Mouse (Mus musculus) liver, embryonic 15.5 days (tissue): Measurements from ENCODE around the gene Jade2. TPM values are rescaled to one million over a fixed set of nuclear protein-coding genes. Genes with fewer than 3 reads are reported as not detected.

Experiments used
- ATAC-seq: fragments of 200-750 bp; cut with Nextera tagmentation; 2 replicates; pipeline ENCODE4 v1.8.0; 2017; ENCODE audit warnings: moderate number of reproducible peaks, mild to moderate bottlenecking, moderate library complexity; ENCODE audit not compliant: insufficient read depth
- H3K27ac ChIP-seq: fragments of 300-500 bp; sonication (generic); replicated peaks from 2 replicates; pipeline ENCODE4 v1.5.1; 2015; ENCODE audit warnings: mild to moderate bottlenecking, inconsistent platforms
- H3K27me3 ChIP-seq: fragments of 300-500 bp; sonication (generic); 2 replicates; pipeline ENCODE4 v1.6.1; 2015; ENCODE audit warnings: mild to moderate bottlenecking, inconsistent platforms
- H3K36me3 ChIP-seq: fragments of 300-500 bp; sonication (generic); replicated peaks from 2 replicates; pipeline ENCODE4 v1.6.1; 2015; ENCODE audit warnings: moderate library complexity, mild to moderate bottlenecking, inconsistent platforms
- H3K4me1 ChIP-seq: fragments of 300-500 bp; sonication (generic); replicated peaks from 2 replicates; pipeline ENCODE4 v1.6.1; 2015; ENCODE audit warnings: inconsistent platforms
- H3K4me2 ChIP-seq: fragments of 300-500 bp; sonication (generic); 2 replicates; pipeline ENCODE4 v1.6.1; 2015; ENCODE audit warnings: moderate library complexity, mild to moderate bottlenecking, inconsistent platforms
- H3K4me3 ChIP-seq: fragments of 300-500 bp; sonication (generic); replicated peaks from 2 replicates; pipeline ENCODE4 v1.5.1; 2015; ENCODE audit warnings: mild to moderate bottlenecking, inconsistent platforms
- H3K9ac ChIP-seq: fragments of 300-500 bp; sonication (generic); 2 replicates; pipeline ENCODE4 v1.6.1; 2015; ENCODE audit warnings: moderate library complexity, mild to moderate bottlenecking, inconsistent platforms
- H3K9me3 ChIP-seq: fragments of 300-500 bp; sonication (generic); replicated peaks from 2 replicates; pipeline ENCODE4 v1.6.1; 2016; ENCODE audit warnings: inconsistent platforms
- WGBS: fragments of 180-500 bp; shearing (Covaris S2); methylation state at CpG from one replicate; pipeline ENCODE4 v1.1.7; 2015; ENCODE audit warnings: mixed read lengths; ENCODE audit not compliant: insufficient replicate concordance; 5-methylcytosine and 5-hydroxymethylcytosine counted together
- polyA plus RNA-seq: library from polyadenylated mRNA; unstranded; fragments of >200 nt; fragmentation: Nextera tagmentation; extraction: Ambion mirVana; gene quantifications from 2 replicates; pipeline ENCODE4 v1.2.1, GENCODE M21; 2015

Jade2 gene
- polyA plus RNA-seq, 1 experiment from 2014 or later, result 0.69 TPM

DNA sequence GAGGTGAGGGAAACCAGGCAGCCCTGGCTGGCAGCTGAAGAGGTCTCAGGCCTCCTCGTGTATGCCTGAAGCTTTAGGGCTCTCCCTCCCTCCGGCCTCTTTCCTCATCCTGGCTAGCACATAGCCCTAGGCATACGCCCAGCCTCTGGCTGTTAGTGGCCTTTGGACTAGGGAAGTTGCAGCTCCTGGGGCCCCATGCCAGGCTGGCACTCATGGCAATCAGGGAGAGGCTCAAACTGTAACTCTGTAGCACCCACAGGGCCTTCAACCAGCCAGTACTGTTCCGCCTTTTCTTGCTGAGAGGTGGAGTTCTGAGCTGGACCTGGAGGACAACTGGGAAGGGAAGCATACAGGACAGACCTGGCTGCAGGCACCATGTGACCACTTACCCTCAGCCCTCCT is 19.5 kb upstream of the Jade2 start:
- Histone ChIP-seq H3K4me2 (no peak overlapping the region), H3K27me3 (no peaks in the 10 kb centered on the region), H3K4me3 (no peak overlapping the region), H3K9ac (no peak overlapping the region), H3K4me1 (peaks cover 24% of the 10 kb centered on the region), H3K27ac (no peak overlapping the region), H3K36me3 (no peaks in the 10 kb centered on the region), H3K9me3 (no peaks in the 10 kb centered on the region)
- WGBS, result 59% methylated on average over 4 of the region's 4 CpGs
- ATAC-seq, result no peak

DNA sequence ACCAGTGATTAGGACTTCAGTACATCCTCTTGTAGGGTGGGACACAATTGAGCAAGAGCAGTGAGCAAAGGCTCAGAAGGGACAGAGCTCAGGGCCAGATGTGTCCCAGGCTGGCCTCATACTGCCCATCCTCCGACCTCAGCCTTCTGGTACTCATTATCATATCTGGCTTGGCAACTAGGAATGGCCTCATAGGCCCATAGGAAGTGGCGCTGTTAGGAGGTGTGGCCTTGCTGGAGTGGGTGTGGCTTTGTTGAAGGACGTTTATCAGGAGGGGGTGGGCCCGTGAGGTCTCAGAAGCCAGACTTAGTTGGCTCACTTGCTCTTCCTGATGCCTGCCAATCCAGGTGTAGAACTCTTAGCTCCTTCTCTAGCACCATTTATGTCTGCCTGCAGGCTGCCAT is 18.3 kb upstream of the Jade2 start:
- H3K4me2 ChIP-seq, result no peak overlapping the region
- H3K9me3 ChIP-seq, result no peaks in the 10 kb centered on the region
- ATAC-seq, result peak; percentile 42; the same call in 1 of the 2 replicates
- no peak overlapping the region for H3K9ac ChIP-seq
- no peak overlapping the region for H3K4me3 ChIP-seq
- no peaks in the 10 kb centered on the region for H3K27me3 ChIP-seq
- 6% methylated on average over 4 of the region's 4 CpGs for WGBS
- H3K27ac ChIP-seq, result no peak overlapping the region
- peaks cover 20% of the 10 kb centered on the region for H3K4me1 ChIP-seq
- no peaks in the 10 kb centered on the region for H3K36me3 ChIP-seq

DNA sequence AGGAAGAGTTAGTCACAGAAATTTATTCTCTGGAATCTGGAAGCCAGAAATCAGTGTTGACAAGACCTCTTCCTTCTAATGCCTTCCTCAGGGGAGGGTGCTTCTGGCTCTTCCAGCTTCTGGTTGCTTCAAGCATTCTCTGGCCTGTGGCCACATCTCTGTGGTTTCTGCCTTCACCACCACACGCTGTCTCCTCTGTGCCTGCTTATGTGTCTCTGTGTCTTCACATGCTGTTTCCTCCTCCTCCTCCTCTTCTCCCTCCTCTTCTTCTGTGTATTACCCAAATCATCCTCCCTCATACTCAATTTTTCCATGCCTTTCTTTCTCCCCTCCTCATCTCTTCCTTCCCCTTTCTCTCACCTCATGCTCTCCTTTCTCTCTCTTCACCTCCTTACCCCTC is 17.6 kb upstream of the Jade2 start:
- H3K4me1 ChIP-seq, result peaks cover 17% of the 10 kb centered on the region
- H3K36me3 ChIP-seq, result no peaks in the 10 kb centered on the region
- WGBS, result 39% methylated on average over 1 of the region's 1 CpGs
- no peak overlapping the region for H3K4me3 ChIP-seq
- no peak overlapping the region for H3K9ac ChIP-seq
- no peak overlapping the region for H3K4me2 ChIP-seq
- no peak for ATAC-seq
- no peaks in the 10 kb centered on the region for H3K9me3 ChIP-seq
- H3K27me3 ChIP-seq, result no peaks in the 10 kb centered on the region
- no peak overlapping the region for H3K27ac ChIP-seq

DNA sequence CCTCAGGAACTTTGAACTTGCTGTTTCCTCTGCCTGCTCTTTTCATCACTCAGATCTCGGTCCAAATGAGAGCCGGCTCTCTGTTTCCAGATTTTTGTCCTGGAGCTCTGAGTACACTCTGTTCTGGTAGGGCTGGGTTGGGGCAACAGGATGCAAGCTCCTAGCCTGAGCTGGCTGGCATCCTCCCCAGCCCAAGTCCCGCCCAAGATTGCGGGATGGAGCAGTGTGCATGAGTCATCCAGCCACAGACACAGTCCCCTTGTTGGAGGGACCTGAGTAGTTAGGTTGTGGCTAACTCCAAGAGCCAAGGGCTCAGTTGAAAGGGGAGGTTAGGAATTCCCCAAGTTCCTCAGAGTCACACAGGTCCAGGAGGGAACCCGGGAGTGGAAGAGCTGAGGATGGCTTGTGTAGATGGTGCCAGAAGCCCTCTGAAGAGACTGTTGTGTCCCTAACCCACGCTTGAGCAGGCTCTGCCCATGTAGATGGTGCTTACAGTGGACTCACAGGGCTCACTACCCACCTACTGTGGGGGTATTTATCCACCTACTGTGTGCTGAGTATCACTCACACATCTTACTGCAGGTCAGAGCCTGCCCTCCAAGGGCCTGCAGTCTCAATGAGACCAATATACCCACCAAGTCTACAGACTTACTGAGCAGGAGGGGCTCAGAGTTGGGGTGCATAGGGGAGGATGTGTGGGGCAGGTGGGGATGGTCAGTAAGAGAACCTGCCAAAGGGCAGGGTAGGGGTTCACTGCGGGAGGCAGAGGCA is 17.0 kb upstream of the Jade2 start:
- Histone ChIP-seq H3K4me3 (no peak overlapping the region), H3K9me3 (no peaks in the 10 kb centered on the region), H3K36me3 (no peaks in the 10 kb centered on the region), H3K4me1 (peaks cover 17% of the 10 kb centered on the region), H3K27ac (no peak overlapping the region), H3K9ac (no peak overlapping the region), H3K27me3 (no peaks in the 10 kb centered on the region), H3K4me2 (no peak overlapping the region)
- ATAC-seq, result no peak
- 52% methylated on average over 7 of the region's 7 CpGs for WGBS

DNA sequence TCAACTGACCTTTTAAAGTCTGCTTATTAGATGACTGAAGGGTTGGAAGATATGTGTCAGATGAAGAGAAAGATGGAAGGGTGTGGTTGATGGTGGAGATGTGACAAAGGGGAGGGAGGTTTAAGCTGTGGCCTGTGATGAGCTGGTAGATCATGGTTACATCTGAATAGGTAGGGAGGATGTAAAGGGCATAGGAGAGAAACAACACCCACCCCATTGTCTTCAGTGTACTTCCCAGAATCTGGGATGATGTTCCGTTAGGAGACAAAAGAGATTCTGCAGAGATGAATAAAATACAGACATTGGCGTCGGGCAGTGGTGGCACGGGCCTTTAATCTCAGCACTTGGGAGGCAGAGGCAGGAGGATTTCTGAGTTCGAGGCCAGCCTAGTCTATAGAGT is 15.7 kb upstream of the Jade2 start:
- no peaks in the 10 kb centered on the region for H3K27me3 ChIP-seq
- no peak overlapping the region for H3K4me3 ChIP-seq
- H3K4me1 ChIP-seq, result peaks cover 17% of the 10 kb centered on the region
- no peak overlapping the region for H3K9ac ChIP-seq
- ATAC-seq, result no peak
- no peak overlapping the region for H3K27ac ChIP-seq
- no peaks in the 10 kb centered on the region for H3K9me3 ChIP-seq
- H3K4me2 ChIP-seq, result no peak overlapping the region
- no peaks in the 10 kb centered on the region for H3K36me3 ChIP-seq
- WGBS, result 71% methylated on average over 5 of the region's 5 CpGs

DNA sequence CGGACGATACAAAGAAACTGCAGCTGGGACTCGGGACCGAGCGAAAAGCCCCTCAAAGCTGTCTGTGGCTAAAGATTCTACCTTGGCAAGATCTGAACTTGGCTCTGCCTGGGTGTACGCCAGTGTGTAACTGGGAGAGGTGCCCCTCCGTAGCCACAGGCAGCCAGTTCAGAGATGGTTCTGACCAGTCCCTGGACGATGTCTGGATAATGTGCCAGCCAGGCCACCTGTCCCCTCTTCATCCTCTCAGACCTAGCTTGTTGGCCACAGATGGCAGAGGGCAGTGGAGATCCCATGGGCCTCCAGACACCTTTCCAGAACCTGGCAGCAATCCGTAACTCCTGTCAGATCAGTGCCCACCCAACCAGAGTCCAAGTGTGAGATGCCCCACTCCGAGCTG is 9.8 kb upstream of the Jade2 start:
- H3K9ac ChIP-seq, result no peak overlapping the region
- ATAC-seq, result no peak
- no peaks in the 10 kb centered on the region for H3K9me3 ChIP-seq
- WGBS, result 69% methylated on average over 10 of the region's 10 CpGs
- H3K27ac ChIP-seq, result no peak overlapping the region
- peaks cover 9% of the 10 kb centered on the region; the same call in 1 of the 2 replicates for H3K27me3 ChIP-seq
- no peaks in the 10 kb centered on the region for H3K36me3 ChIP-seq
- no peak overlapping the region for H3K4me3 ChIP-seq
- no peak overlapping the region for H3K4me2 ChIP-seq
- peaks cover 6% of the 10 kb centered on the region for H3K4me1 ChIP-seq

DNA sequence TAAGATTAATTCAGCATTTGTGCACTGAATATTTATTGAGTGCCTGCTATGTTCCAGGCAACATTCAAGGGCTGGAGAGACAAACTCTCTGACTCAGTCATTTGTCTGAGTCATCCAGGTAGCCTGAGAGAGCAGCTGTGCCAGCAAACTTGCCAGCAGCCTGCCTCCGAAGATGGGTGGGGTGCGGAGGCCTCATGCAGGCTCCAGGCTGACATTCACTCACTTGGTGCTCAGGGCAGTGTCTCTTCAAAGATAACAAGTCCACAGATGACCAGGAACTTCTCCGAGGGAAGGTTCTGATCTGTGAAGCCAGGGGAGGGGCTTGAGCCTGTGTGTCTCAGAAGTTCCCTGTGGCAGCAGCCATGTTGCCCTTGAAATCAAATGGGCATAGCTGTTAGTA is 8.6 kb upstream of the Jade2 start:
- H3K27ac ChIP-seq, result no peak overlapping the region
- H3K4me3 ChIP-seq, result no peak overlapping the region
- peaks cover 6% of the 10 kb centered on the region for H3K4me1 ChIP-seq
- H3K4me2 ChIP-seq, result no peak overlapping the region
- no peaks in the 10 kb centered on the region for H3K36me3 ChIP-seq
- H3K9ac ChIP-seq, result no peak overlapping the region
- H3K9me3 ChIP-seq, result no peaks in the 10 kb centered on the region
- peaks cover 12% of the 10 kb centered on the region; the same call in 1 of the 2 replicates for H3K27me3 ChIP-seq
- no peak; the same call in 1 of the 2 replicates for ATAC-seq
- WGBS, result 27% methylated on average over 3 of the region's 3 CpGs

DNA sequence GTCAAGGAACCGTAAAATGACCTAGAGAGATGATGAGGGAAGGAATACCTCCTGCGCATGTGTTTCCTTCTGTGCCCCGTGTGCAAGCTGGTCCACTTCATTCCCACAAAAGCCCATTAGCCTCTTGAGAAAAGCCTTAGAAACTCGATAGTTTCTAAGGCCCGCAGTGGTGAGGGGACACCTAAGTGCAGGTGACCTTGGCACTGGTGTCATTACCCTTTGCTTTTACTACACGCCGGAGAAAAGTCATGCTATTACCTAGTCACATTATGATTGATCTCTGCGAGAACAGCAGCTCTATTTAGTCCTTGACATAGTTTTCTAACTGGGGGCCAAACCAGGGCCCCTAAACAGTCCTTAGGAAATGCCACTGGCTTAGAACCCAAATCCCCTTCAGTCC is 3.2 kb upstream of the Jade2 start:
- Histone ChIP-seq H3K27ac (no peak overlapping the region), H3K9me3 (no peaks in the 10 kb centered on the region), H3K9ac (no peak overlapping the region), H3K36me3 (no peaks in the 10 kb centered on the region), H3K4me1 (peaks cover 32% of the 10 kb centered on the region), H3K4me3 (no peak overlapping the region), H3K4me2 (no peak overlapping the region), H3K27me3 (peaks cover 55% of the 10 kb centered on the region)
- 74% methylated on average over 8 of the region's 8 CpGs for WGBS
- ATAC-seq, result no peak

DNA sequence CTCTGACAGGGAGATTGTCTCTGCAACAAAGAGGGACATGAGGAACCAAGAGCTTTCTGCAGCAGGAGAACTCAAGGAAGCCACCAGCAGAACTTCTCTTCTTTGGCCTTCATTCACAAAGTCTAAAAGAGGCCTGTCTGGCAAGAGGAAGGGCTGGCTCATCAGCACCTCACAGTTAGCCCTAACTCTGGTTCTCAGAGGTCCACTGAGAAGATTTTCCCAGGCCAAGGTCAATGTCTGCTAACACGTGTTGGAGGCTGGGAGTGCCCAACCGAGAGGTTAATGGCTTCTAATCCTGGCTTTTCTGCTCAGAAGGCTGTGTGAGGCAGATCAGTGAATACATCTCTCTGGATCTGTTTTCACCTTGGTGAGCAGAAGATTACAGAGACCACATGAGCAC is 2.1 kb upstream of the Jade2 start:
- ATAC-seq, result no peak
- peaks cover 55% of the 10 kb centered on the region for H3K27me3 ChIP-seq
- H3K4me3 ChIP-seq, result no peak overlapping the region
- 54% methylated on average over 2 of the region's 2 CpGs for WGBS
- H3K27ac ChIP-seq, result no peak overlapping the region
- H3K9ac ChIP-seq, result no peak overlapping the region
- H3K4me2 ChIP-seq, result no peak overlapping the region
- H3K9me3 ChIP-seq, result no peaks in the 10 kb centered on the region
- no peaks in the 10 kb centered on the region for H3K36me3 ChIP-seq
- peaks cover 43% of the 10 kb centered on the region for H3K4me1 ChIP-seq

DNA sequence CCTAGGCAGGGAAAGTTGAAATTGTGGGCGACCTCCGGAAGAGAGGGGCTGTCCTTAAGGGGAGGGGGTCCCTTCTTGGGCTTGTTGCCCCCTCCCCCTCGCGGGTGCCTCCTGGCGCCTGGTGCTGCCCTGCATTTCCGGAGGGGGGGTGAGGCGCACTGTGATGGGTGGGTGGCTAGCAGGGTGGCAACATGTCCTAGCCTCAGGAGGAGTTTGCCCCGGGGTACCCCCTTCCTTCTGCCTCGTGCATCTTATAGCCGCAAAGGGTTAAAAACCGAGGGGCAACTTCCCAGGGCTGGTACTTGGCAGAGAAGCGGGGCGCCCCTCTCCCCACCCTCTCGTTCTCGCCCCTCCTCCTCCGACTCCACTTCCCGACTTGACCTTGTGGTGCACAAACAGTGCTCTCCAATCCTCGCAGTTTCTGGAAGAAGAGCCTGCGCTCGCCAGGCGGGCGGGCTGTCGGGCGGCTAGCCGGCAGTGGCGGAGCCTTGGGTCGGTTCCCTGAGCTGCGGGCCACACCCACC is 1.1 kb upstream of the Jade2 start:
- Histone ChIP-seq H3K9me3 (no peaks in the 10 kb centered on the region), H3K36me3 (no peaks in the 10 kb centered on the region), H3K4me2 (peak overlapping the region; percentile 99), H3K27me3 (peaks cover 55% of the 10 kb centered on the region), H3K9ac (peak overlapping the region; percentile 75; the same call in 1 of the 2 replicates), H3K4me1 (peaks cover 45% of the 10 kb centered on the region), H3K4me3 (peak overlapping the region; percentile 79), H3K27ac (0 out of 2 replicates have a peak overlapping the region, but pooled peaks have one; percentile 72)
- ATAC-seq, result no peak
- WGBS, result 0% methylated on average over 28 of the region's 28 CpGs

DNA sequence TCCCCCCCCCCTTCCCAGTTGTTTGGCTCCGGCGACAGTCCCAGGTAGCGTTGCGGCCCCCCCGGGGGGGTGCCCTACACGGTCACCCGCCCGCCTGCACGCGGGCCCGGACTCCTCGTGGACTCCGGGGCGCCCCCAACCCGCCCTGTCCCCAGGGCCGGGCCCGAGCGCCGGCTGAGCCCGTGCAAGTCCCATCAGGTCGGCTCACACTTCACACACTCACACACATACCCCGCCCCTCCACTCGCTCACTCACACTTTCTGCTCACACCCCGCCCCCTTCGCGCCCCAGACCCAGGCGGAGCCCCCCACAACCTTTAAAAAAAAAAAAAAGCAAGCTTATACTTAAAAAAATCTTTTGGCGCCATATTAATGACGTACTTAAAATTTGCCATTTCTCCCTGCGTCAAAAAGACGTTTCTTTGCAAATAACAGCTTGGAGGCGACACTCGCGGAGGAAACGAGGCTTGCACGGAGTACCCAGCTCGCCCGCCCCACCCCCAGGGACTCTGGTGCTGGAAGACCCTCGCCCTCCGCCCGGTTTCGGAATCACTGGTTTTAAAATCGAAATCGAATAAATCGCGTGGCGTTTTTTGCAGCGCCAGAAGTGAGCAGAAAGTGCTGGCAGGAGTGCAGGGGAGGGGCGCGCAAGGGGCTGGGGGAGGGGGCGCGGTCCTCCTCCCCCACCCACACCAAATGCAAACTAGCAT is 520 bp upstream of the Jade2 start:
- Histone ChIP-seq H3K27ac (peak overlapping the region; percentile 72), H3K9ac (peak overlapping the region; percentile 75), H3K4me3 (peak overlapping the region; percentile 79), H3K4me2 (peak overlapping the region; percentile 99), H3K27me3 (peaks cover 50% of the 10 kb centered on the region), H3K36me3 (no peaks in the 10 kb centered on the region), H3K9me3 (no peaks in the 10 kb centered on the region), H3K4me1 (peaks cover 45% of the 10 kb centered on the region)
- peak; percentile 22 for ATAC-seq
- 1% methylated on average over 52 of the region's 52 CpGs for WGBS
